Mouse (Mus musculus) c-Kit-negative CD71-positive TER-119-positive erythroid progenitor cells, embryonic 14.5 days (primary cell): ENCODE results near the gene Nos1ap.

ENCODE experiments used
- DNase-seq: peaks from one replicate; pipeline ENCODE4 v3.0.0-alpha.2; 2013; ENCODE audit warnings: low read depth, low spot score

Nos1ap gene

GRCm38 (mm10) chr1:170589219-170590040 is at the start of gene Nos1ap:
Gene Nos1ap (minus strand): TSS chr1:170589861.
- DNase-seq, result no peak

GRCm38 (mm10) chr1:170638941-170639340 is 49.3 kb upstream of the Nos1ap start:
- DNase-seq, result no peak

GRCm38 (mm10) chr1:170632856-170633255 is 43.2 kb upstream of the Nos1ap start:
- DNase-seq, result no peak

GRCm38 (mm10) chr1:170632385-170632784 is 42.7 kb upstream of the Nos1ap start:
- peak; percentile 64 for DNase-seq

GRCm38 (mm10) chr1:170631571-170631970 is 41.9 kb upstream of the Nos1ap start:
- no peak for DNase-seq

- DNase-seq, result peak; percentile 63
Measured at GRCm38 (mm10) chr1:170630489-170630888, 40.8 kb upstream of the Nos1ap start.

- no peak for DNase-seq
Measured at GRCm38 (mm10) chr1:170623432-170623831, 33.8 kb upstream of the Nos1ap start.

- peak; percentile 75 for DNase-seq
Measured at GRCm38 (mm10) chr1:170622934-170623333, 33.3 kb upstream of the Nos1ap start.

GRCm38 (mm10) chr1:170619686-170620374 is 30.2 kb upstream of the Nos1ap start:
- DNase-seq, result no peak

- no peak for DNase-seq
Measured at GRCm38 (mm10) chr1:170612968-170613872, 23.6 kb upstream of the Nos1ap start.

GRCm38 (mm10) chr1:170611631-170612030 is 22.0 kb upstream of the Nos1ap start:
- DNase-seq, result no peak

- DNase-seq, result no peak
Measured at GRCm38 (mm10) chr1:170610695-170611094, 21.0 kb upstream of the Nos1ap start.

GRCm38 (mm10) chr1:170610289-170610688 is 20.6 kb upstream of the Nos1ap start:
- peak; percentile 67 for DNase-seq

- no peak for DNase-seq
Measured at GRCm38 (mm10) chr1:170609872-170610271, 20.2 kb upstream of the Nos1ap start.

GRCm38 (mm10) chr1:170608461-170609071 is 18.9 kb upstream of the Nos1ap start:
- no peak for DNase-seq

- no peak for DNase-seq
Measured at GRCm38 (mm10) chr1:170607231-170607917, 17.7 kb upstream of the Nos1ap start.

- DNase-seq, result no peak
Measured at GRCm38 (mm10) chr1:170605228-170606001, 15.8 kb upstream of the Nos1ap start.

GRCm38 (mm10) chr1:170594575-170594974 is 4.9 kb upstream of the Nos1ap start:
- no peak for DNase-seq

- DNase-seq, result no peak
Measured at GRCm38 (mm10) chr1:170590531-170590930, 870 bp upstream of the Nos1ap start.

- DNase-seq, result no peak
Measured at GRCm38 (mm10) chr1:170590041-170590360, 340 bp upstream of the Nos1ap start.
